Comparison of ENCODE assay signal across 13 mouse cellular contexts in the genomic region with DNA sequence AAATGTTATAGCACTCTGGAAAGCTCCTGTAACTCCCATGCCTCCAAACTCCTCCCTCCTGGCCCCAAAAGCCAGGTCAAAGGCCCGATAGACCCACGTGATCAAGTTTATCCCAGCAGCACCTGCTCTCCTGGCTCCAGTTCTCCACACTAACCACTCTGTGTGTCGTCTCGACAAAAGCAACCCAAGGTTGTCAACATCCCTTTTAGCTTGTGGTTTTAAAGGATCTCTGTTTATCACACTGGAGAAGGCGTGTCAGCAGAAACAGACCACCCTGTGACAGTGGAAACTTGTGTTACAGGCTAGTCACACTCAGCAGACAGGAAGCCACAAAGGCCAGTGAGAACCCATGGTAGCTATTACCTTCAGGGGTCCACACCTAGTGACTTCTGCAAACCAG.
A peak's percentile ranks its signal among the peaks of the same experiment; 100 is the strongest.
DNase-seq lines count a peak whose midpoint lies in the region; ATAC-seq and TF ChIP-seq lines count a peak whose summit lies in the region.
"Had no signal": no experiment of that assay in that cellular context is flagged by ENCODE, and none has a peak within 500 bp of the region (broad histone marks: within the 10 kb centered on the region; RNA-seq: fewer than 3 reads in every experiment).

No protein-coding gene starts in this region.

- no peaks in the 10 kb centered on the region for H3K9me3 ChIP-seq in heart, embryonic 16.5 days (replicated peaks; ENCODE audit: control insufficient read depth, low read length)
- H3K9me3 ChIP-seq in MEL (replicated peaks; ENCODE audit: insufficient read depth, low read length), result no peaks in the 10 kb centered on the region
- H3K9me3 ChIP-seq in limb, embryonic 14.5 days (ENCODE audit: control insufficient read depth, low read length), result no peaks in the 10 kb centered on the region
- H3K9me3 ChIP-seq: hindbrain, embryonic 15.5 days; neural tube, embryonic 13.5 days had no signal

- no peak overlapping the region for H3K4me3 ChIP-seq in heart, embryonic 16.5 days (ENCODE audit: low read length)
- H3K4me3 ChIP-seq in MEL (ENCODE audit: control insufficient read depth in 1 of 2, insufficient read depth in 1 of 2, low read depth in 2 of 2, low read length in 2 of 2), result no peak overlapping the region; a peak in 1 of 4 replicates
- no peak overlapping the region for H3K4me3 ChIP-seq in limb, embryonic 14.5 days (replicated peaks; ENCODE audit: low read length)
- H3K4me3 ChIP-seq: hindbrain, embryonic 15.5 days; neural tube, embryonic 13.5 days had no signal

- no peak overlapping the region for H3K4me2 ChIP-seq in heart, embryonic 16.5 days (ENCODE audit: low read depth, low read length)
- H3K4me2 ChIP-seq in limb, embryonic 14.5 days (replicated peaks; ENCODE audit: low read depth, low read length, severe bottlenecking), result no peak overlapping the region
- H3K4me2 ChIP-seq: hindbrain, embryonic 15.5 days; neural tube, embryonic 13.5 days had no signal

- peak; percentile 19 to 28; a peak in 1 of 4 replicates for TF ChIP-seq EP300 in MEL (IDR thresholded peaks at IDR 0.05; ENCODE audit: low read depth in 1 of 2, low read length in 2 of 2)

- DNase-seq in heart, adult 8-10 months (ENCODE audit: low spot score), result no peak
- peak; percentile 87 for DNase-seq in MEL (ENCODE audit: low read depth, low spot score)
- no peak for DNase-seq in limb, embryonic 14.5 days (ENCODE audit: low spot score)
- DNase-seq in testis, postnatal 14 days (ENCODE audit: low spot score), result peak; percentile 11
- no peak for DNase-seq in right cerebral cortex, adult 18-20 months
- no peak for DNase-seq in retina, embryonic 14.5 days (ENCODE audit: low spot score)
- DNase-seq: adrenal gland, adult 2 months; cerebellum, adult 9-10 months; gastrocnemius, postnatal 25 days had no signal

- H3K9ac ChIP-seq in heart, embryonic 16.5 days (ENCODE audit: low read length), result no peak overlapping the region
- H3K9ac ChIP-seq in MEL (ENCODE audit: control insufficient read depth, low read depth, low read length, poor library complexity, severe bottlenecking), result peak overlapping the region; percentile 13; the same call in 1 of the 2 replicates
- H3K9ac ChIP-seq in limb, embryonic 14.5 days (ENCODE audit: low read depth, low read length, severe bottlenecking), result no peak overlapping the region
- H3K9ac ChIP-seq: hindbrain, embryonic 15.5 days; neural tube, embryonic 13.5 days had no signal

- no peak for TF ChIP-seq CTCF in MEL (IDR thresholded peaks at IDR 0.05 in 2 of 3, conservative IDR thresholded peaks at IDR 0.05 in 1 of 3; ENCODE audit: control insufficient read depth in 1 of 3, insufficient read depth in 1 of 3, low read depth in 2 of 3, low read length in 3 of 3, poor library complexity in 1 of 3, severe bottlenecking in 1 of 3)

- H3K27me3 ChIP-seq in heart, embryonic 16.5 days (ENCODE audit: control insufficient read depth, insufficient read depth, low read length), result no peaks in the 10 kb centered on the region
- H3K27me3 ChIP-seq in MEL (ENCODE audit: control insufficient read depth in 1 of 2, insufficient read depth in 2 of 2, low read length in 2 of 2), result no peaks in the 10 kb centered on the region
- no peaks in the 10 kb centered on the region for H3K27me3 ChIP-seq in limb, embryonic 14.5 days (ENCODE audit: control insufficient read depth, insufficient read depth, low read length)
- H3K27me3 ChIP-seq: hindbrain, embryonic 15.5 days; neural tube, embryonic 13.5 days had no signal

- peak; percentile 59 for ATAC-seq in heart, embryonic 16.5 days (replicated peaks; ENCODE audit: extremely low read depth, insufficient read depth, low FRiP score)
- ATAC-seq in limb, embryonic 14.5 days (ENCODE audit: low FRiP score, low read depth), result peak; percentile 43
- ATAC-seq in granulocyte monocyte progenitor cell, adult 5-6 weeks (replicated peaks; ENCODE audit: poor library complexity, severe bottlenecking), result no peak; the same call in 1 of the 2 replicates

- no peaks in the 10 kb centered on the region for H3K36me3 ChIP-seq in heart, embryonic 16.5 days (ENCODE audit: control insufficient read depth, insufficient read depth)
- peaks cover 0 to 8% of the 10 kb centered on the region in 2 experiments; a peak in 2 of 4 replicates for H3K36me3 ChIP-seq in MEL (ENCODE audit: control insufficient read depth in 1 of 2, insufficient read depth in 2 of 2, low read length in 2 of 2)
- H3K36me3 ChIP-seq in limb, embryonic 14.5 days (ENCODE audit: control insufficient read depth, insufficient read depth, low read length), result no peaks in the 10 kb centered on the region
- H3K36me3 ChIP-seq: hindbrain, embryonic 15.5 days; neural tube, embryonic 13.5 days had no signal

- no peaks in the 10 kb centered on the region for H3K79me2 ChIP-seq in MEL (ENCODE audit: control insufficient read depth, insufficient read depth, low read length, poor library complexity)

- TF ChIP-seq POLR2A in MEL (IDR thresholded peaks at IDR 0.05; ENCODE audit: control insufficient read depth in 1 of 2, insufficient read depth in 1 of 2, low read depth in 1 of 2, low read length in 2 of 2, poor library complexity in 1 of 2), result no peak
- TF ChIP-seq POLR2A in limb, embryonic 14.5 days (IDR thresholded peaks at IDR 0.05; ENCODE audit: borderline replicate concordance, extremely low read depth, insufficient read depth, insufficient read length), result no peak

- no peak for TF ChIP-seq RAD21 in MEL (IDR thresholded peaks at IDR 0.05; ENCODE audit: low read depth, low read length)

- 58% methylated on average over 5 of the region's 5 CpGs for WGBS in heart, embryonic 16.5 days
- WGBS in limb, embryonic 14.5 days, result 52% methylated on average over 5 of the region's 5 CpGs

- peaks cover 8% of the 10 kb centered on the region for H3K4me1 ChIP-seq in heart, embryonic 16.5 days (ENCODE audit: control insufficient read depth, insufficient read depth, low read length)
- H3K4me1 ChIP-seq in MEL (ENCODE audit: control insufficient read depth in 1 of 2, insufficient read depth in 2 of 2, low read length in 2 of 2), result peaks cover 0 to 5% of the 10 kb centered on the region in 2 experiments; a peak in 3 of 4 replicates
- peaks cover 22% of the 10 kb centered on the region for H3K4me1 ChIP-seq in limb, embryonic 14.5 days (ENCODE audit: control insufficient read depth, insufficient read depth, low read length)
- H3K4me1 ChIP-seq: hindbrain, embryonic 15.5 days; neural tube, embryonic 13.5 days had no signal

- H3K27ac ChIP-seq in heart, embryonic 16.5 days (ENCODE audit: low read length), result no peak overlapping the region
- H3K27ac ChIP-seq in MEL (ENCODE audit: control insufficient read depth, low read depth, low read length), result peak overlapping the region; percentile 13
- no peak overlapping the region for H3K27ac ChIP-seq in limb, embryonic 14.5 days (replicated peaks; ENCODE audit: low read depth, low read length)
- H3K27ac ChIP-seq: hindbrain, embryonic 15.5 days; neural tube, embryonic 13.5 days had no signal

TF ChIP-seq in MEL, 35 proteins besides CTCF, POLR2A, EP300 and RAD21 (continues in another document):
- TF ChIP-seq KAT2A (conservative IDR thresholded peaks at IDR 0.05; ENCODE audit: low read depth, low read length) (no peak), ZMIZ1 (IDR thresholded peaks at IDR 0.05; ENCODE audit: low read depth, low read length) (no peak), ZC3H11A (IDR thresholded peaks at IDR 0.05; ENCODE audit: low read depth, low read length) (no peak), ZKSCAN1 (IDR thresholded peaks at IDR 0.05; ENCODE audit: low read depth, low read length) (no peak), GABPA (IDR thresholded peaks at IDR 0.05; ENCODE audit: low read depth, low read length) (no peak), CHD2 (IDR thresholded peaks at IDR 0.05; ENCODE audit: low read length) (no peak), POLR2AphosphoS5 (IDR thresholded peaks at IDR 0.05; ENCODE audit: borderline replicate concordance, low read depth, low read length) (no peak), BHLHE40 (IDR thresholded peaks at IDR 0.05; ENCODE audit: borderline replicate concordance, low read depth, low read length) (peak; percentile 31; the same call in 1 of the 2 replicates), TAL1 (IDR thresholded peaks at IDR 0.05; ENCODE audit: low read length) (peak; percentile 32), SMC3 (IDR thresholded peaks at IDR 0.05; ENCODE audit: low read depth, low read length) (no peak), JUND (IDR thresholded peaks at IDR 0.05; ENCODE audit: low read depth, low read length) (no peak), GATA1 (IDR thresholded peaks at IDR 0.05; ENCODE audit: low read depth, low read length) (peak; percentile 21; the same call in 1 of the 2 replicates), MAX (IDR thresholded peaks at IDR 0.05; ENCODE audit: low read length) (peak; percentile 68), UBTF (IDR thresholded peaks at IDR 0.05; ENCODE audit: borderline replicate concordance, insufficient read depth, low read depth, low read length) (no peak), MYB (IDR thresholded peaks at IDR 0.05; ENCODE audit: low read depth, low read length) (no peak), USF2 (IDR thresholded peaks at IDR 0.05; ENCODE audit: borderline replicate concordance in 1 of 2, insufficient read depth in 1 of 2, low read depth in 1 of 2, low read length in 2 of 2) (peak in 1 of 2 experiments; percentile 51; a peak in 1 of 4 replicates), ETS1 (IDR thresholded peaks at IDR 0.05; ENCODE audit: low read depth, low read length) (peak; percentile 45; the same call in 1 of the 2 replicates), MEF2A (IDR thresholded peaks at IDR 0.05; ENCODE audit: extremely low read depth, insufficient replicate concordance, low read depth, low read length, poor library complexity, severe bottlenecking) (no peak), POLR2AphosphoS2 (IDR thresholded peaks at IDR 0.05; ENCODE audit: low read length) (no peak), RCOR1 (IDR thresholded peaks at IDR 0.05; ENCODE audit: low read depth, low read length) (no peak), SIN3A (IDR thresholded peaks at IDR 0.05; ENCODE audit: low read length) (peak; percentile 66), MYC (IDR thresholded peaks at IDR 0.05; ENCODE audit: low read depth, low read length) (no peak), TBP (IDR thresholded peaks at IDR 0.05; ENCODE audit: low read depth, low read length) (no peak), MXI1 (IDR thresholded peaks at IDR 0.05; ENCODE audit: low read depth, low read length) (peak; percentile 66), ZNF384 (IDR thresholded peaks at IDR 0.05; ENCODE audit: low read depth, low read length) (no peak), E2F4 (IDR thresholded peaks at IDR 0.05; ENCODE audit: borderline replicate concordance, low read depth, low read length) (no peak), MAZ (IDR thresholded peaks at IDR 0.05; ENCODE audit: low read depth, low read length) (no peak), USF1 (IDR thresholded peaks at IDR 0.05; ENCODE audit: low read depth, low read length) (peak; percentile 91), ELF1 (IDR thresholded peaks at IDR 0.05; ENCODE audit: low read depth, low read length) (no peak), HCFC1 (IDR thresholded peaks at IDR 0.05; ENCODE audit: low read depth, low read length) (0 out of 2 replicates have a peak, but pooled peaks have one; percentile 30)

Comparison
In these comparisons a context has a peak if more than half of its experiments do, and no peak if none do; other contexts are left out.
1. DNase-seq: peak in MEL (single experiment) and testis, postnatal 14 days (single experiment); none in heart, adult 8-10 months (single experiment), limb, embryonic 14.5 days (single experiment), right cerebral cortex, adult 18-20 months (single experiment) and retina, embryonic 14.5 days (single experiment).